Comparison of ENCODE assay signal across 7 mouse cellular contexts in the genomic region with DNA sequence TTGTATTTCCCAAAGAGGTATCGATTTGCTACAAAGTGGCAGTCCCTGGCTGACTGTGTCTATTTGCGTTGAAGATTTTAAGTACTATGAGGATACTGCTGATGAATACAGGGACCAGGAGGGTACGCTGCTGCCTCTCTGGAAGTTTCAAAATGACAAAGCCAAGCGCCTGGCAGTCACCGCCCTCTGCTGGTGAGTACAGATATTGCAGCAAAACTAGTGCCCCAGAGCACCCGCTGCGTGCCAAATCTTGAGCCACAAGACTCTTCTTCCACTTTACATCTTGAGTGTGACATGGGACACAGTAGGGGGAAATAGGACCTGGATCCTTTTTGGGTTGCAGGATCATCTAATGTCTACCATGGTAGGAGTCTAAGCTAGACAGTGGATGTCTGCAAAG. TPM values are rescaled to one million over a fixed set of nuclear protein-coding genes. Genes with fewer than 3 reads are reported as not detected.
DNase-seq lines count a peak whose midpoint lies in the region; ATAC-seq and TF ChIP-seq lines count a peak whose summit lies in the region.

No protein-coding gene starts in this region.

- no peak overlapping the region for H3K9ac ChIP-seq in hindbrain, embryonic 15.5 days
- no peak overlapping the region for H3K9ac ChIP-seq in midbrain, embryonic 13.5 days (replicated peaks)

- 6% methylated on average over 7 of the region's 7 CpGs for WGBS in hindbrain, embryonic 15.5 days
- 7% methylated on average over 7 of the region's 7 CpGs for WGBS in midbrain, embryonic 13.5 days
- WGBS in small intestine, adult 2 months: 8% methylated on average over 7 of the region's 7 CpGs

- no peak for ATAC-seq in hindbrain, embryonic 15.5 days (ENCODE audit: low FRiP score, low read depth)
- peak; percentile 46; the same call in 1 of the 2 replicates for ATAC-seq in midbrain, embryonic 13.5 days

- H3K27ac ChIP-seq in hindbrain, embryonic 15.5 days (replicated peaks): peak overlapping the region; percentile 27; the same call in 1 of the 2 replicates
- peak overlapping the region; percentile 25; the same call in 1 of the 2 replicates for H3K27ac ChIP-seq in midbrain, embryonic 13.5 days
- H3K27ac ChIP-seq in small intestine, adult 2 months (ENCODE audit: insufficient read depth, low read depth, low read length): no peak overlapping the region

- peak; percentile 95 for TF ChIP-seq CTCF in small intestine, adult 2 months (IDR thresholded peaks at IDR 0.05; ENCODE audit: extremely low read depth, insufficient read length, insufficient replicate concordance, low read depth, low read length)

- no peaks in the 10 kb centered on the region for H3K9me3 ChIP-seq in hindbrain, embryonic 15.5 days
- no peaks in the 10 kb centered on the region for H3K9me3 ChIP-seq in midbrain, embryonic 13.5 days

- no peaks in the 10 kb centered on the region for H3K27me3 ChIP-seq in hindbrain, embryonic 15.5 days
- peaks cover 10% of the 10 kb centered on the region; the same call in 1 of the 2 replicates for H3K27me3 ChIP-seq in midbrain, embryonic 13.5 days
- no peaks in the 10 kb centered on the region for H3K27me3 ChIP-seq in small intestine, adult 2 months (ENCODE audit: control insufficient read depth, insufficient read depth, low read length)

- no peaks in the 10 kb centered on the region for H3K36me3 ChIP-seq in hindbrain, embryonic 15.5 days
- no peaks in the 10 kb centered on the region for H3K36me3 ChIP-seq in midbrain, embryonic 13.5 days
- H3K36me3 ChIP-seq in small intestine, adult 2 months (ENCODE audit: control insufficient read depth, insufficient read depth, low read length): no peaks in the 10 kb centered on the region

- no peak overlapping the region for H3K4me2 ChIP-seq in hindbrain, embryonic 15.5 days
- no peak overlapping the region for H3K4me2 ChIP-seq in midbrain, embryonic 13.5 days (replicated peaks)

- peak; percentile 85 for DNase-seq in NIH3T3 (ENCODE audit: low read depth)
- DNase-seq in c-Kit-negative CD71-positive TER-119-positive erythroid progenitor cells, embryonic 14.5 days (ENCODE audit: low read depth, low spot score): peak; percentile 21
- peak; percentile 75 for DNase-seq in forelimb bud, embryonic 11.5 days (ENCODE audit: low read depth, low spot score)
- DNase-seq in left cerebral cortex, adult 8-10 months (ENCODE audit: low spot score in 2 of 2): peak; percentile 68

- TF ChIP-seq POLR2A in small intestine, adult 2 months (IDR thresholded peaks at IDR 0.05; ENCODE audit: low read depth, low read length): no peak

- H3K4me1 ChIP-seq in hindbrain, embryonic 15.5 days (replicated peaks): peaks cover 60% of the 10 kb centered on the region
- H3K4me1 ChIP-seq in midbrain, embryonic 13.5 days (replicated peaks): peaks cover 74% of the 10 kb centered on the region
- no peaks in the 10 kb centered on the region for H3K4me1 ChIP-seq in small intestine, adult 2 months (ENCODE audit: control insufficient read depth, insufficient read depth, insufficient read length, low read length)

- no peak overlapping the region for H3K4me3 ChIP-seq in hindbrain, embryonic 15.5 days
- no peak overlapping the region for H3K4me3 ChIP-seq in midbrain, embryonic 13.5 days (replicated peaks)
- H3K4me3 ChIP-seq in small intestine, adult 2 months (ENCODE audit: low read depth, low read length): no peak overlapping the region

RNA-seq across cellular contexts. Expression of a gene that starts 26.0 kb away (rescaled TPM):
- polyA plus RNA-seq in hindbrain, embryonic 15.5 days (2015; fragmentation: Nextera tagmentation; extraction: Ambion mirVana): 106 and 122 TPM in 2 replicates
- total RNA-seq in left cerebral cortex, adult 8-10 months (2022): 10 to 100 TPM; 55.3 to 62.7 (median 59.3) TPM
- polyA plus RNA-seq in midbrain, embryonic 13.5 days (2015; fragmentation: Nextera tagmentation; extraction: Ambion mirVana): 81.6 and 92.1 TPM in 2 replicates
- polyA plus RNA-seq in small intestine, adult 2 months (2012; rRNA removed): 7.6 and 9.3 TPM in 2 replicates

RNA-seq across cellular contexts. Expression of a gene that starts 44.6 kb away (rescaled TPM):
- polyA plus RNA-seq in hindbrain, embryonic 15.5 days (2015; fragmentation: Nextera tagmentation; extraction: Ambion mirVana): 2.0 and 2.6 TPM in 2 replicates
- total RNA-seq in left cerebral cortex, adult 8-10 months (2022): 10 to 100 TPM in 1 of 4 experiments, 1 to 10 TPM in 3; 7.7 to 11.7 (median 9.6) TPM
- 2.4 and 2.7 TPM in 2 replicates for polyA plus RNA-seq in midbrain, embryonic 13.5 days (2015; fragmentation: Nextera tagmentation; extraction: Ambion mirVana)
- polyA plus RNA-seq in small intestine, adult 2 months (2012; rRNA removed): 1.3 and 5.4 TPM in 2 replicates

RNA-seq across cellular contexts. Expression of a gene that starts 44.8 kb away (rescaled TPM):
- 17.6 and 19.0 TPM in 2 replicates for polyA plus RNA-seq in hindbrain, embryonic 15.5 days (2015; fragmentation: Nextera tagmentation; extraction: Ambion mirVana)
- total RNA-seq in left cerebral cortex, adult 8-10 months (2022): 100 to 1,000 TPM; 201 to 205 (median 202) TPM
- polyA plus RNA-seq in midbrain, embryonic 13.5 days (2015; fragmentation: Nextera tagmentation; extraction: Ambion mirVana): 13.1 and 18.8 TPM in 2 replicates
- polyA plus RNA-seq in small intestine, adult 2 months (2012; rRNA removed): 12.5 and 16.0 TPM in 2 replicates

Comparison
In these comparisons a context has a peak if more than half of its experiments do, and no peak if none do; other contexts are left out.
1. DNase-seq: peak in every context shown above with its lines; median percentile 85 in NIH3T3; 75 in forelimb bud, embryonic 11.5 days; 68 in left cerebral cortex, adult 8-10 months; 21 in c-Kit-negative CD71-positive TER-119-positive erythroid progenitor cells, embryonic 14.5 days.